Comparison of ENCODE assay signal across 8 mouse cellular contexts in genomic region chr5:33723019-33723640, GRCm38 (mm10). TPM values are rescaled to one million over a fixed set of nuclear protein-coding genes. Genes with fewer than 3 reads are reported as not detected.
DNase-seq lines count a peak whose midpoint lies in the region; ATAC-seq and TF ChIP-seq lines count a peak whose summit lies in the region.

No protein-coding gene starts in this region.

- H3K4me3 ChIP-seq in heart, adult 2 months = peak overlapping the region; percentile 92
- H3K4me3 ChIP-seq in hindbrain, embryonic 13.5 days = peak overlapping the region; percentile 68
- H3K4me3 ChIP-seq in liver, embryonic 13.5 days (replicated peaks) = peak overlapping the region; percentile 65
- peak overlapping the region; percentile 48 for H3K4me3 ChIP-seq in olfactory bulb, adult 2 months (ENCODE audit: insufficient read depth, low read depth, low read length)

- peak overlapping the region; percentile 98 for H3K4me2 ChIP-seq in hindbrain, embryonic 13.5 days
- H3K4me2 ChIP-seq in liver, embryonic 13.5 days = peak overlapping the region; percentile 82

- H3K27ac ChIP-seq in heart, adult 2 months = no peak overlapping the region
- peak overlapping the region; percentile 84 for H3K27ac ChIP-seq in hindbrain, embryonic 13.5 days
- H3K27ac ChIP-seq in liver, embryonic 13.5 days = no peak overlapping the region
- H3K27ac ChIP-seq in olfactory bulb, adult 2 months (ENCODE audit: insufficient read depth, low read depth, low read length) = no peak overlapping the region

- H3K36me3 ChIP-seq in heart, adult 2 months (ENCODE audit: control insufficient read depth, insufficient read depth, low read length) = no peaks in the 10 kb centered on the region
- no peaks in the 10 kb centered on the region for H3K36me3 ChIP-seq in hindbrain, embryonic 13.5 days
- H3K36me3 ChIP-seq in liver, embryonic 13.5 days = no peaks in the 10 kb centered on the region

- TF ChIP-seq CTCF in heart, adult 2 months (IDR thresholded peaks at IDR 0.05) = no peak; the same call in none of the 2 replicates
- TF ChIP-seq CTCF in olfactory bulb, adult 2 months (IDR thresholded peaks at IDR 0.05; ENCODE audit: insufficient read depth, low read depth, low read length) = no peak

- intact Hi-C loops in heart, adult 2 months (cut with DNase I) = no loop called here

- DNase-seq in heart, adult 2 months = peak; percentile 36 to 48
- DNase-seq in heart, adult 8-10 months (ENCODE audit: low spot score) = no peak
- peak; percentile 64 for DNase-seq in embryo, embryonic 10 days (ENCODE audit: low spot score)
- no peak for DNase-seq in liver, embryonic 13.5 days
- no peak for DNase-seq in layer of hippocampus, adult 9-10 months (ENCODE audit: low spot score)
- no peak for DNase-seq in ovary, adult 18-20 months (ENCODE audit: low spot score)

- no peaks in the 10 kb centered on the region for H3K9me3 ChIP-seq in hindbrain, embryonic 13.5 days
- no peaks in the 10 kb centered on the region for H3K9me3 ChIP-seq in liver, embryonic 13.5 days (replicated peaks)

- no peaks in the 10 kb centered on the region for H3K79me2 ChIP-seq in heart, adult 2 months (replicated peaks; ENCODE audit: control insufficient read depth, insufficient read depth, low read length)

- WGBS in heart, adult 2 months = 4% methylated on average over 61 of the region's 61 CpGs
- WGBS in hindbrain, embryonic 13.5 days = under 1% methylated on average over 61 of the region's 61 CpGs
- 1% methylated on average over 61 of the region's 61 CpGs for WGBS in liver, embryonic 13.5 days (ENCODE audit: insufficient replicate concordance)
- WGBS in olfactory bulb, adult 2 months = 2% methylated on average over 60 of the region's 61 CpGs

- peaks cover 1% of the 10 kb centered on the region; the same call in 1 of the 2 replicates for H3K4me1 ChIP-seq in heart, adult 2 months (ENCODE audit: control insufficient read depth, insufficient read depth, low read length)
- H3K4me1 ChIP-seq in hindbrain, embryonic 13.5 days (replicated peaks) = peaks cover 70% of the 10 kb centered on the region
- peaks cover 38% of the 10 kb centered on the region for H3K4me1 ChIP-seq in liver, embryonic 13.5 days (replicated peaks)
- peaks cover 22% of the 10 kb centered on the region for H3K4me1 ChIP-seq in olfactory bulb, adult 2 months (ENCODE audit: control insufficient read depth, insufficient read depth, low read length)

- peak overlapping the region; percentile 43 for H3K9ac ChIP-seq in heart, adult 2 months (ENCODE audit: low read depth, low read length)
- peak overlapping the region; percentile 85 for H3K9ac ChIP-seq in hindbrain, embryonic 13.5 days
- H3K9ac ChIP-seq in liver, embryonic 13.5 days = peak overlapping the region; percentile 67

- TF ChIP-seq EP300 in heart, adult 2 months (IDR thresholded peaks at IDR 0.05; ENCODE audit: insufficient read depth, low read depth, low read length) = no peak

- peaks cover 10% of the 10 kb centered on the region for H3K27me3 ChIP-seq in heart, adult 2 months (ENCODE audit: control insufficient read depth, insufficient read depth, low read length)
- H3K27me3 ChIP-seq in hindbrain, embryonic 13.5 days = peaks cover 56% of the 10 kb centered on the region
- peaks cover 86% of the 10 kb centered on the region for H3K27me3 ChIP-seq in liver, embryonic 13.5 days

- ATAC-seq in hindbrain, embryonic 13.5 days (ENCODE audit: low FRiP score) = peak; percentile 8; the same call in 1 of the 2 replicates
- ATAC-seq in liver, embryonic 13.5 days (ENCODE audit: low read depth) = no peak

- no peak for TF ChIP-seq POLR2A in heart, adult 2 months (IDR thresholded peaks at IDR 0.05; ENCODE audit: insufficient read depth, low read depth, low read length)
- no peak for TF ChIP-seq POLR2A in olfactory bulb, adult 2 months (IDR thresholded peaks at IDR 0.05; ENCODE audit: insufficient read depth, low read depth, low read length)

RNA-seq across cellular contexts. Expression of gene Fgfr3, which starts 1.7 kb away (rescaled TPM):
- total RNA-seq in heart, adult 2 months (2021) = 10 to 100 TPM in 1 of 2 experiments, 1 to 10 TPM in 1; 8.6 to 10.1 TPM
- polyA plus RNA-seq in heart, adult 2 months (2012; rRNA removed) = 15.1 and 15.4 TPM in 2 replicates
- 10 to 100 TPM in 2 of 4 experiments, 1 to 10 TPM in 2; 5.7 to 10.7 (median 9.3) TPM for total RNA-seq in heart, adult 8-10 months (2022)
- polyA plus RNA-seq in hindbrain, embryonic 13.5 days (2015; fragmentation: Nextera tagmentation; extraction: Ambion mirVana) = 41.1 and 45.7 TPM in 2 replicates
- 1.7 and 2.7 TPM in 2 replicates for polyA plus RNA-seq in liver, embryonic 13.5 days (2015; fragmentation: Nextera tagmentation; extraction: Ambion mirVana)
- polyA plus RNA-seq in olfactory bulb, adult 2 months (2012; ENCODE audit: insufficient read depth, insufficient read length, low replicate concordance, missing spikeins) = not detected in 2 replicates

RNA-seq across cellular contexts. Expression of gene Letm1, which starts 59.5 kb away (rescaled TPM):
- 100 to 1,000 TPM; 140 to 148 TPM for total RNA-seq in heart, adult 2 months (2021)
- 60.2 and 82.8 TPM in 2 replicates for polyA plus RNA-seq in heart, adult 2 months (2012; rRNA removed)
- total RNA-seq in heart, adult 8-10 months (2022) = 100 to 1,000 TPM; 135 to 149 (median 141) TPM
- polyA plus RNA-seq in hindbrain, embryonic 13.5 days (2015; fragmentation: Nextera tagmentation; extraction: Ambion mirVana) = 58.0 and 58.5 TPM in 2 replicates
- polyA plus RNA-seq in liver, embryonic 13.5 days (2015; fragmentation: Nextera tagmentation; extraction: Ambion mirVana) = 23.5 and 24.7 TPM in 2 replicates
- polyA plus RNA-seq in olfactory bulb, adult 2 months (2012; ENCODE audit: insufficient read depth, insufficient read length, low replicate concordance, missing spikeins) = not detected in 2 replicates

Comparison
In these comparisons a context has a peak if more than half of its experiments do, and no peak if none do; other contexts are left out.
1. DNase-seq: peak in heart, adult 2 months (2 of 2) and embryo, embryonic 10 days (single experiment); none in heart, adult 8-10 months (single experiment), liver, embryonic 13.5 days (single experiment), layer of hippocampus, adult 9-10 months (single experiment) and ovary, adult 18-20 months (single experiment).
2. Peak in every context shown above with its lines, with median percentiles within 50 percentile points of each other: H3K4me3 ChIP-seq and H3K9ac ChIP-seq.